Mouse (Mus musculus): Measurements from ENCODE around the gene Il23r. TPM values are rescaled to one million over a fixed set of nuclear protein-coding genes. Genes with fewer than 3 reads are reported as not detected.
A peak's percentile ranks its signal among the peaks of the same experiment; 100 is the strongest.
"Not testable (repeated sequence)": the region's sequence is repeated elsewhere in the genome, so short reads cannot be mapped to it uniquely, and the experiment has no call there.

Gene Il23r
- under 1 TPM in 1 of 2 experiments, not detected in 1; 0.26 TPM for polyA plus RNA-seq (2017; shearing (Covaris generic))

DNA sequence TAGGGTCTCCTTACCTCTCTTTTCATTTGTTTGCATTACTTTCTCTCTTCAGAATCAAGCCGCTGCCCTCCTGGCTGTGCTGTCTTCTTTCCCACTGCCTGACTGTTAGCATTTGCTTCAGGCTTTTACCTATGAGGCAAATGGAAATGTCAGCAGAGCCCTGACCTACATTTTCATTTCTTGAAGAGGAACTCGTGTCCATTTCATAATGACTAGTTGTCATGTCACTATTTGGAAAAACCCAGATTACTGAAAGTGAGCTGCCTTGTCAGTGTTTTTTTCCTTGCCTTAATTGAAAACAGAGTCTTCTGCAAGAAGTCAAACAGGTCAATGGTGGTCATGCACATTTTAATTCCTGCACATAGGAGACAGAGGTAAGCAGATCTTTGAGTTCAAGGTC lies at the start of gene Il23r:
Gene Il23r, minus strand, starts transcription at position 101 of the 400 bp plus-strand sequence.
- no peak for ATAC-seq

DNA sequence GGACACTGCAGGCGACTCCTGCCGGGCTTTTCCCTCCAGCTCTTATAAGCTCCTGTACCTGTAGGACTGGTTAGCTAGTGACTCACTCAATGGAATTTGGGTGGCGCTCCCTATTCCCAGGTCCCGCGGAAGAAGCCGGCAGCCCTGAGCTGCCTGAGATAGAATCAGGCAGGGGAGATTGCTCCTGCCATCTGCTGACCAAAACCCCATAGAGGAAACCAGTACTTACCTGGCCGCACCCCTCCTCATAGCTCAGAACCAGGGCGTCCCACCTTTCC lies 44.1 kb upstream of the Il23r start, which contains the start of gene Tacstd2:
Gene Tacstd2, minus strand, starts transcription at position 20 of the 278 bp plus-strand sequence.
- ATAC-seq, result no peak

DNA sequence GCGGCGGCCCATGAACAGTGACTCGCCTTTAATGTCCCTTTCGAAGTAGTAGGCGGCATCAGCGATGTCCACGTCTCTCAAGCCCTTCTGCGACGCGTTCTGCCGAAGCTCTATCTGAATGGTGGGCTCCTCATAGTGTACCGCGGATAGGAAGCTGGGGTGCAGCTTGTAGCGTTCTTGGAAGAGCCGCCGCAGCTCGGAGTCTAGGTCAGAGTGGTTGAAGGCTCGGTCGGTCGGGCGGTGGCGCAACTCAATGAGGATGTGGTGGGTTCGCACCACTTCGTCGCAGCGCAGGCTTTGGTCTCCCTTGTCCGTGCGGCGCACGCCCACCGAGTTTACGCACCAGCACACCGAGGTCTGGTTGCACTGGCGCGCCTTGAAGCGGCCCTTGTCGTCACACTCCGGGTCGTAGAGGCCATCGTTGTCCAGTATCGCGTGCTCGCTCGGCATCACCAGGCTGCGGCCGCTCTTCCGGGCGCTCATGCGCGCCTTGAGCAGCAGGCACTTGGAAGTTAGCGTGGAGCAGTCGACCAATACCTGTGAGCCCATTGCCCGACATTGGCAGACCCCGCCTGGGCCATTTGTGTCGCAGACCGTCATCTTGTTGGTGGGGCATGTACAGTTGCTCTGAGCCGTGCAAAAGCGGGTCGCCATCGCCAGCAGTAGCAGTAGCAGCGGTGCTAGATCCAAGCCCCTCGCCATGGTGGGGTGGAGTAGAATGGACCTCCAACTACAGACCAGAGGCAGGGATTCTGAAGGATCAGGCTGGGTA lies 43.5 kb upstream of the Il23r start:
- no peak for ATAC-seq

DNA sequence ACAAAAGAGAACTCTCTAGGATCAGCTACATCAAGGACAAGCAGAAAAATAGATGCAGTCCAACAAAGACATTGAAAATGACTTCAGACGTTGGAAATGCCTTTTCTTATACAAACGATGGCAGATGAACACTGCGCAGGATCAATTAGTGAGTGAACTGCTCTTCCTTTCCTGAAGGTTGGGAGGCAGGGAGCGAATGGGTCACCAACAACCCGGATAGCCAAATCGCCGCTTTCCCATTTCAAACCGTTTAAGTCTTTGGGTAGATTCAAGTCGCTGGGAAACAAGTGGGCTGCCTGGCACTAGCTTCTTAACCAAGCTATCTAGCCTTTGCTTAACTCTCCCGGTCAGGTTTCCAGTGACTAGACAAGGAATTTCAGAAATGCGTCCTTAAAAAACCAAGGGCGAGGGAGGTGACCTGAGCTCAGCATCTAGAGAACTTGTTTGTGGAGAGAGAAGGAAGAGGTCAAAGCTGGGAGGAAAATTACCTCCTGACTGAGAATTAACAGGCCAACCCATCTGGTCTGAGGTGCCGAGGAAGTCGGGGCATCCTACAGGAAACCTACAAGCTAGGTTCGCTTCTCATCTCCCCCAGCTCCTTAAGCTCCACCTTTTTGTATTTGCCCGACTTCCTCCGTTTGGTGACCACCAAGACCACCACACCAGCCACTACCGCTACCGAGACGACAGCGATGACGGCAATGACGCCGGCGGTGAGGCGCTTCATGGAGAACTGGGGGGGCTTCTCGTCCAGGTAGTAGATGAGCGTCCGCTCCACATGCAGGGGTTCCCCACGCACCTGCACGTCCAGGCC lies 42.7 kb upstream of the Il23r start:
- no peak for ATAC-seq

DNA sequence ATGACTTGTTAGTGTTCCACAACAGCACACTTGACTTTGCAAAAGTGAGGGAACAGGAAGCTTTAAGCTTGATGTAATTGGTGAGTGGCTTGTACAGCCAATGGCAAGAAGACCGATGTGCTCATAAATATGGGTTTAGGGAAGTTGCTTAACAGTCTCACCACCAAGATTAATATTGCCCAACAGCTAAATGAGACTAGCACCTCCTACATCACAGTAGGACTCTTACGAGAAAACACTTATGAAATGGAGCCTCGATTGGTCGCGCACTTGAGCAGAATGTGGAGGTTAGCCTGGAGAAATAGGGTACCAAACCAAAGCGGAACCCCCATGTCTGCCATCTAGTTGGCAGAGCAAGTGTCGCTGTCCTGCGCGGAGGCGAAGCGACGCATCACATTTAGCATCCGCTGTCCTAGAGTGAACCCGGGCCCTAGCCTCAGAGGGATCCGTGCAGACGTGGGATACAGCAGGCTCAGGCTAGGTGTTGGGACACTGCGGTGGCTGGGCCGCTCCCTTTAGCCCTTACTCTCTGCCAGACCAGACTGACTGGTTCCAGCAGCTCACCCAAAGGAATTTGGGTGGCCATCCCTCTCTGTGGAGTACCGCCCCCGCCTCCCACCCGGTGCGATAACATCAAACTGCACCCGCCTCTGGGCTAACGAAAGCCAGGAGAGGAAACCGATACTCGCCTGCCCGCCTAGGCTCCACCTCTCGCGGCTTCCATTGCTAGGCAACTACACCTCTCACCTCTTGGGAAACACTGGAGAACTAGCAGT lies 41.2 kb upstream of the Il23r start:
- peak; percentile 30 for ATAC-seq

DNA sequence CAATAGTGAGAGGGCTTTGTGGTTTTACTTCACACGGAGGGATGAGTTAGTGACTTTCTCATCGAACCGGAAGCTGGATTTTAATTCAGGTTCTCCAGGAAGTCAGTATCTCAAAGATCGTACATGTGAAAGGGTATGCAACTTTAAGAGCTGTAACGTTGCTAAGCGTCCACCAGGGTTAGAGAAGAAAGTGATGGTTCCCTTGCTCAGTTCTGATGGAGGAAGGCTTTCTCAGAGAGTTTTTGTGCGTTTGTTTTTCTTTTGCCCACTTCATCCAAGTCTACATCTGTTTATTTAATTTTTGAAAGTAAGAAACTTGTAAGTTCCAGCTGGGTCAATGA lies 40.1 kb upstream of the Il23r start:
- peak; percentile 57 for ATAC-seq

DNA sequence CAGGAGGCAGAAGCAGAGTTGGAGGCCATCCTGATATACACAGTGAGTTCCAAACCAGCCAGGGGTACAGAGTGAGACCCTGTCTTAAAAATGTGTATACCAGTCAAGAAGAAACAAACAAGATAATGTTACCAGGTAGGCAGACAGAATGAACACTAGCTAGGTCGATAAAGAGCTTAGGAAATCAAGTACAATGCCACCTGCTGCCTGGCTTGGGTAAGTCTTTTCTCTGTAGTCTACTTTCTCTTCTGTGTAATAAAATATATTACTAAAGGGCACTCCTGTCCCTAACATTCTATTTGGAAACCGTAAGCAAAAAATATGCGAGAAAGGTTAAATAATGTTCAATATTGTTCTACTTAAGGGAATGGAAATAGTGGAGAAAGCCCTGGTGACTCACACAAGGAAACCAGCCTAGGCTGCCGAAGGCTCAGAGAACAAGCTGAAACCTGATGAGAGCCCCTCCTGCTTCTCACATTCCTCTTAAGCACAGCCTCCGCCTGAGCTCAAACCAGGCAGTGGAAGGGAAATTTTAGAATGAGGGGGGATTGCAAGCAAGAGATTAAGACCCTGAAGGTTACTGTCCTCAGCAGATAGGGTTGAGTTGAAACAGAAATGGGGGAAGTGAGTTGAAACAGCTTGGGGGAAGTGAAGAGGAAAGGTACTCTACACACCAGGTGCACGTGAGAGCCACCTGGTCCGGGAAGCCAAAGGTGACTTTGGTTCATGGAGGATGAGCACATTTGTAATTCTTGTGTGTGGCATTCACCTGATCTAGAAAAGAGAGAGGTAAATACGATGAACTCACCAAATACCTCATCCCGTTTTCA lies 39.6 kb upstream of the Il23r start:
- ATAC-seq, result peak; percentile 29

DNA sequence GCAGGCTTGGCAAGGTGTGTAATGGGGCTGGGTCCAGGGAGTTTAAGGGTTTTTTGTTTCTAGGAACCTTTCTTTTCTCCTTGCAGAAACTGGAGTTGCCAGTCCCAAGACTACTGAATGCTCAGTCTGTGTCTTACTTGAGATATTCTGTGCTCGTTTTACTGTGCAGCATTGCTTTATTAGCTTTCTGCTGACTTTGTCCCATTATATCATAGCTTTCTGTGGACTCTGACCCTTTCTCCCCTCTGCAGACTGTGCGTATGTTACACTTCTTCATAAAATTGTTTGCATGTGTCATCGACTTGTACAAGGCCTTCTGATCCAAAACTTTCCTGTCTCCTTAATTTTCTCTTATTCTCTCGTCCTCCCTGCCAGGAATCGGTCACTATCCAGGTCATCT lies 34.7 kb upstream of the Il23r start:
- ATAC-seq, result no peak

DNA sequence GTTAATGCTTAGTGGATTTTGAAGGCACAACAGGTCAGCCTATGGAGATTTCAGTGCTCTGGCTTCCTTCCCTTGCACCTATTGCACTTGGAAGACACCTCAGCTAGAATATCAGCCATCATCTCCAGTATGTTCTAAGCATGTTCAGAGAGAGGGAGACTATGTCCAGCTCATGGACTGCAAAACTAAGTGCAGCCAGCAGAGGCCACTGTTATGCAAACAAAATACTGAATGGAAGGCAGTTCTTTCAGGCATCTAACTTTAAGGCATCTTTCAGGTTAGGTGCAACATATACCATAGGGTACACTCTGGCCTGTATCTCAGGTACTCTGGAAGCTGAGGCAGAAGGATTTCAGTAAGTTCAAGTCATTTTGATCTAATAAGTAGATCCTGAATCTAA lies 19.1 kb upstream of the Il23r start:
- ATAC-seq, result peak; percentile 54

DNA sequence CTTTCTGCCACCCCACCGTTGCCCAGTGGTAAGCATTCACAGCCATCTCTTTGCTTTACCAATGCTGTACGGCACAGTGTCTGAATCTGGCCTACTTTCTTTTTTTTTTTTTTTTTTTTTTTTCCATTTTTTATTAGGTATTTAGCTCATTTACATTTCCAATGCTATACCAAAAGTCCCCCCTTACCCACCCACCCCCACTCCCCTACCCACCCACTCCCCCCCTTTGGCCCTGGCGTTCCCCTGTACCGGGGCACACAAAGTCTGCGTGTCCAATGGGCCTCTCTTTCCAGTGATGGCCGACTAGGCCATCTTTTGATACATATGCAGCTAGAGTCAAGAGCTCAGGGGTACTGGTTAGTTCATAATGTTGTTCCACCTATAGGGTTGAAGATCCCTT lies 10.3 kb upstream of the Il23r start:
- ATAC-seq, result not testable (repeated sequence)

DNA sequence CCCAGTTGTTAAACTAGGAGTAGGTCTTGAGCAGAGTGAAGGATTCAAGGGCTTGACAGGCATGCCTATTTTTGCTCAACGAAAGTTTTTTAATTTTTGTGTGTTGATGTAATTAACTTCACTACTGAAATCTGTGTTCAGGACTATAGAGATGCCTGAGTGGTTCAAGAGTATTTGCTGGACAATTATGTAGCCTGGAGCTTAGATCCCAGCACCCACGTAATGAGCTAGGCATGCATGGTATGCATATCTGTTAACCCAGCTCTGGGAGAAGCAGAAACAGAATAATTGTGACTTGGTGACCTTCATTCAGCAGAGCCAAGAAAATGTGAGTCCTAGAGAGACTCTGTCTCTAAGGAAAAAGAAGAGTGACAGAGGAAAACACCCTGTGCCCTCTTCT lies 10.6 kb downstream of the Il23r start:
- no peak for ATAC-seq

DNA sequence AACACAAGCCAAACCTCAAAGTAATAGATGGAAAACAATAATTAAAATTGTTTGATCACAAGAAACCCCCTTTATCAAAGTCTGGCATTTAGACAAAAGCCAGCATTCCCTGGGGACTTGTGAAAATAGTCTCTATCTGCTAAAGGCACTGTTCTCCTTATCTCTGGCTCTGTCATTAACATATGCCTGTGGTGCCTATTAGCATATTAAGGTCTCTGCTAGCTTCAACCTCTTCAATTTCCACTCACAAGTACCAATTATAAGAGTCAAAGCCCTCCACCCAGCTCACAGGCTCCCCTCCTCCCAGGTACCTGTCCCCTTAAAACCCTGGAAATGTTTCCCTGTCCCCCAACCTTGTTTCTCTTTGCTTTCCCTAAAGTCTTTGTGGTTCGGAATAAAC lies 20.4 kb downstream of the Il23r start:
- ATAC-seq, result no peak

DNA sequence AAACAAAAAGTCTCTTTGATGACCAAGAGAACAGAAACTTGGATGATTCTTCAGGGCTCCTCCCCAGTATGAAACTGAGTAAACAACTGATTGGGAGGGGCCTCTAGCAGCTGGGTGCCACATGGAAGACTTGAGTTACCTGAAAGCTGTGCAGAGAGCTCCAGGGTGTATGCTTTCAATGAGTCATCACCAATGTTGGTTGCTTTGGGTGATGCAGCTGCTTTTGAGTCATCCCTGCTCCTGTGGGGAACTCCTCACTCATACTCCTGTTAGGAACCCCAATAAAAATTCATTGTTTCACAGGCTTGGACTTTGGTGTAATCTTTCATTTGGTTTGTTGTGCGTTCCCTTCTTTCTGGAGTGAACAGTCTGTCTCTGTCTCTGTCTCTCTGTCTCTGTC lies 32.2 kb downstream of the Il23r start:
- no peak for ATAC-seq

DNA sequence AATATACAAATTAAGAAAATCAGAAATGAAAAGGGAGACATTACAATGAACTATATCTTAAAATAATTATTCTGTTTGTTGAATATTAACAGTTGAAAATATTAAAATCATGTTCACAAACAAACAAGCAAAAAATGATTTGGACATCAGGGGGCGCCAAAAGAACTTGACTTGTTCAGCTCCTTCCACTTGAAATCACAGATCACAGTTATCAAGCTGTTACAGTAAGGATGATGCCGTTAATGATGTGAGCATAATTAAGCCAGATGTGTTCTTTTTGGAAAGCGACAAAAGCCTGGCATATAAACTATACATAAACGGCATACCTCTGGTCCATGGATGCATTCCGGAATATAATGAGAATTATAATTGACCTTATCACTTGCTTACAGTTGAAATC lies 40.3 kb downstream of the Il23r start:
- ATAC-seq, result no peak

DNA sequence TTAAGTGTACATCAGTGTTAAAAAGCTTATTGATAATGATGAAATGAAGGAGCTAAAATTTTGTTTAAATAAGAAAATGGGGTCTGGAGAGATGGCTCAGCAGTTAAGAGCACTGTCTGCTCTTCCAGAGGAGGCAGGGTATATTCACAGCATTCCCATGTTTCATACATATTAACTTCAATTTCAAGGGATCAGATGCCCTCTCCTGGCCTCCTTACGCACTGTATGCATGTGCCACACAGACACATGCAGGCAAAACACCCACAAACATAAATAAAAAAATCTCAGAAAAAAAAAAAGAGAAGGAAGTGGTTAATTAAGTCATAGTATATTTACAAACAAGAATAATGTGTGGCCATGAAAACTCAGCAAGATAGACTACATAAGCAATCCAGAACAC lies 45.8 kb downstream of the Il23r start:
- no peak for ATAC-seq

DNA sequence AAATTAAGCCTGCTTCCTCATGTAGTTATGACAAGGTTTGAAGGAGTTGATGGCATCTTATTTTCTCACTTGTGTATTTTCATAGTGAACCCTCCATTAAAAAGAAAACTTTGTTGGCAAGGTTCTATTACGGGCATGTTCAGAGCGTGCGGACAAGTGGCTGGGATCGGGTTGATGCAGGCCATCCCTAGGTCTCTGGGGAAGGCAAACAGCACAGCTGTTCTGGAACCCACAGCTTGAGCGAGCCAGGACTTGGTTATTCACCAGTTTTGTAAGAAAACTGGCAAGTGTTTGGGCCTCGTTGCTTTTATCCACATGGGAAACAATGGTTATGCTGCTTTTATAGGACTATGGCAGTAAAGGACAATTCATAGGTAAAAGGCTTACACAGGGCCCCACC lies 48.5 kb downstream of the Il23r start:
- no peak for ATAC-seq

DNA sequence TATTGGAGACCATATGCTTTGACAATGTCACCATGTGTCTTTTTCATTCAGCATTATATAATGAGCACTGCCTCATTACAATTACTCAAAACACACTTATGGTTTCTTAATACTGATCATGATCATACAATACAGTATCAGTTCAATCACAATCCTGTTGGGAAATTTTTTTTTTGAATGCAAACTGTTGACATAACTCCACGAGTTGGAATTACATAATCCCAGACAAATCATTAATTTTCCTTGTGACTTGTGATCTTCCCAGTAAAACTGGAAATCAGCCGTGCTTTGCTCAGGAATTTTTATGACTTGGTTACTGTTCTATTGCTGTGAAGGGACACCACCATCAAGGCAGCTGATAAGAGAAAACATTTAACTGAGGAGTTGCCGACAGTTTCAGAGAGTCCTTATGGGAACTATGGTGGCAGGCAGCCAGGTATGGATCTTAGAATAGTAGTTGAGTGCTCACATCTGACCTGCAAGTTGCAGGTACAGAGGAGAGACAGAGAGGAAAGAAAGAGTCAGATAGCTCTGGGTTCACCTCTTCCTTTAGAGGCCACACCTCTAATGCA lies 53.8 kb downstream of the Il23r start:
- no peak for ATAC-seq

DNA sequence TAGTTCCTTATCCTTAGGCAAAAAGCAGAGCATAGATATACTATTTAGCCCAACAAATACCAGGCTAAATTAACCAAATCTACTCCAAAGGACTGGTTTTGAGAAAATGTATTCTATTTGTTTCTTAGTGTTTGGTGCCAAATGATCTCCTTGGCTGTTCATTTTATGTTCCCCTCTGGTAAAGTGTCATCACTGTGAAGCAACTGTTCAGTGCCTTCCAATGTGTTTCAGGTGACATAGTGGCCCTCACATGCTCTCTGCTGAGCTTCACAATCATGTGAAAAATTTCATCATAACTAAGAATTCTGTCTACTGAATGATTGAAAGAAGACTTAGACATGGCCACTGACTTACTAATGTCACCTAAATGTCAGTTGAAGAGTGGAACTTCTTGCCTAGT lies 54.6 kb downstream of the Il23r start:
- no peak for ATAC-seq

DNA sequence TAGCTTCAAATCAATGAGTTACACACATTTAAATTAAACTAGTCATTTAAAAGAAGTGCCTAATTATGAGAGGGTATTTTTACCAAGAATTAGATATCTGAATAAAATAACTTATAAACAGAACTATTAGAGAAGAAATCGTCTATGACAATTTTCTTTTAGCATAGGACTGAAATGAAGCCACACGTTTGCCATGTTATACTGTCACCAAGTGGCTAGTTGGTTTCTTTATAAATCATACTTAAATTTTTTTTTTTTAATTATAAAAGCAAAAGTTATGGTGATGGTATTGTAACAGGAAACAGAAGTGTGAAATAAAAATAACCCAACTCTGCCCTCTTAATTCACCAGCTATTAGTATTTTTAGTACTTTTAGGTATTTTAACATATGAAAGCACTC lies 55.4 kb downstream of the Il23r start:
- no peak for ATAC-seq

DNA sequence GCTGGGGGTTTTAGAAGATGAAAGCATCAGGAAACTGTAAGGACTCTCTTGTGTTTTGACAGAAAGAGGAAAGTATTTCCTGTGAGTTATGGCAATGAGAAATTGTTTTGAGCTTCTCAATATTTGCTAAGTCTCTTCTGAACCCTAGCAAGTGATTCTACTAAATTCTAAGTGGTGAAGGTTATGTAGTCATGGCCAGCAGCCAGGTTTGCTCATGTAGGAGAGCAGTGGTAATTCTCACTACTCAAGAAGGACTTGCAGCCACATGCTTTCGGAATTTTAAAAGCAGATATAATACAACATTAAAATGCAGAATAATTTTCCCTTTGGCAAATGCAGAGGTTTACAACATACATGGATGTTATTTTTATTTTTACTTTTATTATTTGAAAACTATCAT lies 55.9 kb downstream of the Il23r start:
- ATAC-seq, result no peak

DNA sequence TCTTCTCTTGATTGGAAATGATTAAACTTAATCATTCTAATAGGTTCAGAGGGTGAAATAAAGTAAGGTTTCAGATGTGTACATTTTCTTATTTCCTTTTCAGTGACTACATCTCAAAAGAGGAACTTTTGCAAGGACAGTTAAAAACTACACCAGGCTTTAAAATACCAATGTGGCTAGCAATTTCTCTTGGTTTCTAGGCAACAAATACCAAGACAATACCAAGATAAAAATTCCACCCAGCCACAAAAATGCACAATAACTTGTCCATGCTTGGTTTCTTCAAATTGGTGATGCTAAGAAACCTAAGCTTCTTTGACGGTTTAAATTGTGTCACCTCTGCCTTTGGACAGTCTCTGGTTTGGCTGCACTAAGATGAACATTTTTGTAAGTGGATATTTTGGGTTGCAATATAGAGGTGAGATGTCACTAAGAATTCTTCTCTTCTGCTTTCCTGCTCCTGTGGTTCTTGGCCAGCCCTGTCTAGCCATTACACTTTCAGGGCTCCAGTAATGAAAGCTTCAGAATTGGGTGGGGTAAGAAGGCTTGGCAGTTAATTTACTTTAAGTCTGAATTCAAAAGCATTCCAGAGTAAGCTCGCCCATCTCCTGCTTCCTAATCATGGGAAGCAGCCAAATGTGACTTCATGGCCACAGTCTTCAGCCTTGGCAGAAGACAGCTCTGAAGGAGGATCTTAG lies 56.8 kb downstream of the Il23r start:
- ATAC-seq, result no peak

DNA sequence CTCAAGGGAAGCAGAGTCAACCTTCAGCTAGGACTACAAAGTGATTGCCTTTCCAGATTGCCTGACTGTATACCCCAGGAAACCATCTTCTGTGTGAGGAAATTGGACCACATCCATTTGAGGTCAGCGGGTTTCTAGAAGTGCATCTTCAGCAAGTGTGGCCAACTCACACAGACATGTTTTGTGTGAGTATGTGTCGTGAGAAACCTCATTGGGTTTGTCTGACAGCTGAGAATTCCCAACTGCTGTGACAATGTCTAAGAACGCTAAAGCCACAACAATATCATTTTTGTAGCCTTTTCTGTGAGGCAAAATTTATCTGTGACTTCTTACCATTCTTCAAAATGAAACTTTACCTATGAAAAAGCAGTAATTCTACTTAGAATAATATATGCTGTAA lies 59.8 kb downstream of the Il23r start:
- ATAC-seq, result no peak
